Mouse (Mus musculus) kidney, postnatal 0 days (tissue): ENCODE measurements around the gene Fam122a. TPM values are rescaled to one million over a fixed set of nuclear protein-coding genes. Genes with fewer than 3 reads are reported as not detected.

Experiments used
- ATAC-seq: fragments of 200-750 bp; cut with Nextera tagmentation; replicated peaks from 2 replicates; pipeline ENCODE4 v1.8.0; 2017; ENCODE audit warnings: low read depth, moderate number of reproducible peaks, moderate TSS enrichment, moderate library complexity; ENCODE audit not compliant: low FRiP score
- DNase-seq: peaks from one replicate; pipeline ENCODE4 v3.0.0-alpha.2; 2016; ENCODE audit warnings: low spot score
- H3K27ac ChIP-seq: fragments of 300-500 bp; sonication (generic); 2 replicates; pipeline ENCODE4 v1.5.1; 2014; ENCODE audit warnings: mild to moderate bottlenecking
- H3K27me3 ChIP-seq: fragments of 300-500 bp; sonication (generic); 2 replicates; pipeline ENCODE4 v1.6.1; 2014; ENCODE audit warnings: low read length, mixed read lengths; ENCODE audit not compliant: insufficient read depth
- H3K36me3 ChIP-seq: fragments of 300-500 bp; sonication (generic); 2 replicates; pipeline ENCODE4 v1.6.1; 2014; ENCODE audit warnings: low read length, mixed read lengths; ENCODE audit not compliant: insufficient read depth
- H3K4me1 ChIP-seq: fragments of 300-500 bp; sonication (generic); replicated peaks from 2 replicates; pipeline ENCODE4 v1.6.1; 2014; ENCODE audit warnings: antibody characterized with exemption, low read length, mixed read lengths; ENCODE audit not compliant: insufficient read depth
- H3K4me2 ChIP-seq: fragments of 300-500 bp; sonication (generic); 2 replicates; pipeline ENCODE4 v1.6.1; 2014; ENCODE audit warnings: mild to moderate bottlenecking, low read length, moderate library complexity, mixed read lengths
- H3K4me3 ChIP-seq: fragments of 300-500 bp; sonication (generic); replicated peaks from 2 replicates; pipeline ENCODE4 v1.5.1; 2014; ENCODE audit warnings: low read depth, low read length
- H3K9ac ChIP-seq: fragments of 300-500 bp; sonication (generic); 2 replicates; pipeline ENCODE4 v1.6.1; 2014; ENCODE audit warnings: low read depth, low read length
- H3K9me3 ChIP-seq: fragments of 300-500 bp; sonication (generic); replicated peaks from 2 replicates; pipeline ENCODE4 v1.6.1; 2016; ENCODE audit warnings: low read length, inconsistent platforms, mixed read lengths
- CTCF ChIP-seq: IDR thresholded peaks from 2 replicates; pipeline ENCODE4 v1.5.1; 2016; ENCODE audit warnings: antibody characterized with exemption, low read depth, mild to moderate bottlenecking, moderate library complexity
- WGBS: fragments of 180-500 bp; shearing (Covaris S2); extraction: QIAGEN DNeasy Blood & Tissue Kit; methylation state at CpG from one replicate; pipeline ENCODE4 v1.1.7; 2014; 5-methylcytosine and 5-hydroxymethylcytosine counted together
- polyA plus RNA-seq: library from polyadenylated mRNA; unstranded; fragments of >200 nt; fragmentation: Nextera tagmentation; extraction: Ambion mirVana; gene quantifications from 2 replicates; pipeline ENCODE4 v1.2.1, GENCODE M21; 2015

The Fam122a gene
- polyA plus RNA-seq, 1 experiment from 2014 or later = 65.6 TPM

DNA sequence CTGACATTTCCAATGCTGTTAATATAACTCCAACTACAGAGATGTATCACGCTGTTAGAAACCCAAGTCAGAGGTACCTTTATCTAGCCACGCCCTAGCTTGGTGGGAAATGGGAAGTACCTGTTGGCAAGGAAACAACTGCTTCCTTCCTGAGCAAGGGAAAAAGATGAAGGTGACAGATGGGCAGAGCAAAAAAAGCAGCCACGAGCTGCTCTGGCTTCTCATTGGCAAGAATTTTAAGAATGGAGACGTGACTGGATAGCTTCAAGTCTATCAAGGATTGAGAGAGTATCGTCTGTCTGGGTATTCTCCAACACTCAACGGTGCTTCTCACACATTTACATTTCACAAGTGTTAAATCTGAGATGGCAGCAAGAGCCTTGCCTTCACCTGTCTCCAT, 1.9 kb downstream of the Fam122a start:
- Histone ChIP-seq H3K36me3 (no peaks in the 10 kb centered on the region), H3K27ac (no peak overlapping the region), H3K9me3 (no peaks in the 10 kb centered on the region), H3K27me3 (no peaks in the 10 kb centered on the region), H3K9ac (no peak overlapping the region), H3K4me1 (no peaks in the 10 kb centered on the region; the same call in 1 of the 2 replicates), H3K4me3 (no peak overlapping the region), H3K4me2 (no peak overlapping the region)
- no peak for DNase-seq
- no peak for ATAC-seq
- 85% methylated on average over 6 of the region's 6 CpGs for WGBS
- no peak for TF ChIP-seq CTCF

GRCm38 (mm10) chr19:24472512-24472911, 4.6 kb downstream of the Fam122a start:
- no peak for TF ChIP-seq CTCF
- DNase-seq (no peak), ATAC-seq (no peak)
- Histone ChIP-seq H3K27me3 (no peaks in the 10 kb centered on the region), H3K4me2 (no peak overlapping the region), H3K4me1 (peaks cover 7% of the 10 kb centered on the region), H3K9ac (no peak overlapping the region), H3K9me3 (no peaks in the 10 kb centered on the region), H3K27ac (no peak overlapping the region), H3K4me3 (no peak overlapping the region), H3K36me3 (no peaks in the 10 kb centered on the region)
- 92% methylated on average over 5 of the region's 5 CpGs for WGBS

DNA sequence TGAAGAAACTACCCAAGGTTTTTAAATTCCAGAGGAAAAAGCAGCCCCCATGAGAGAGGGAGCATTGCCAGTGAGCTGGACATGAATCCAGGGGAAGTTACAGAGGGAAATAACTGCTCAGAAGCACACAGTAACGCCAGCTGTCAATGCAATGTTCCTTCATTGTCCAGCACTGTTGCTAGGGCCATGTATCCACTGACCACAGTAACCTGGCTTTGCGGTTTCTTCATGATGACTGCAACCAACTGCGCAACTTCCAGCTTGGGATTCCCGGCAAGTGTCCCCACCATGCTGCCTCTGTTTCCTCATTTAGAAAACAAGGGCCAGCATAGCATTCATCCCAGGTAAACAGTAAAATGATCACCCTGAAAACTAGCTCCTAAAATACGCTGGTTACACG, 5.6 kb downstream of the Fam122a start:
- Histone ChIP-seq H3K4me1 (peaks cover 7% of the 10 kb centered on the region), H3K4me3 (no peak overlapping the region), H3K27me3 (no peaks in the 10 kb centered on the region), H3K9ac (no peak overlapping the region), H3K9me3 (no peaks in the 10 kb centered on the region), H3K27ac (no peak overlapping the region), H3K36me3 (no peaks in the 10 kb centered on the region), H3K4me2 (no peak overlapping the region)
- TF ChIP-seq CTCF = no peak
- WGBS = 84% methylated on average over 6 of the region's 6 CpGs
- DNase-seq = no peak
- ATAC-seq = no peak

DNA sequence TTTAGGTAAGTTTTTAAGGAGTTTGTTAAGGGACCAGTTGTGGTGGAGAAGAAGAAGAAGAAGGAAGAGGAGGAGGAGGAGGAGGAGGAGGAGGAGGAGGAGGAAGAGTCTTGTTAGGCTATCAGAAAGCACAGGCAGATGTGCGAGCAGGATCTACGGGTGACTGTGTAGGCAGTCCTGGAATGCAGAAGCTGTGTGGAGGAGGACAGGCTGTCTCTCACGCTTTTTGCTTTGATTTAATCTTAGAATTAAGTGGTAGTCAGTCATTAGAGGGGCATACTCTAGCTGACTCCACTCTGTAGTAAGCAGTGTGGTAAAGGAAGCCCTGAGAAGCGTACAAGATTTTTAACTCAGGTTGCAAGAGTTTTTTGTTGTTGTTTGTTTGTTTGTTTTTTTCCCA, 7.9 kb downstream of the Fam122a start:
- Histone ChIP-seq H3K4me2 (no peak overlapping the region), H3K36me3 (no peaks in the 10 kb centered on the region), H3K27me3 (no peaks in the 10 kb centered on the region), H3K4me1 (peaks cover 7% of the 10 kb centered on the region; the same call in 1 of the 2 replicates), H3K9me3 (no peaks in the 10 kb centered on the region), H3K27ac (peak overlapping the region; percentile 73), H3K9ac (no peak overlapping the region), H3K4me3 (no peak overlapping the region)
- TF ChIP-seq CTCF = no peak
- ATAC-seq (peak; percentile 61; the same call in 1 of the 2 replicates), DNase-seq (peak; percentile 45)
- 25% methylated on average over 4 of the region's 4 CpGs for WGBS

DNA sequence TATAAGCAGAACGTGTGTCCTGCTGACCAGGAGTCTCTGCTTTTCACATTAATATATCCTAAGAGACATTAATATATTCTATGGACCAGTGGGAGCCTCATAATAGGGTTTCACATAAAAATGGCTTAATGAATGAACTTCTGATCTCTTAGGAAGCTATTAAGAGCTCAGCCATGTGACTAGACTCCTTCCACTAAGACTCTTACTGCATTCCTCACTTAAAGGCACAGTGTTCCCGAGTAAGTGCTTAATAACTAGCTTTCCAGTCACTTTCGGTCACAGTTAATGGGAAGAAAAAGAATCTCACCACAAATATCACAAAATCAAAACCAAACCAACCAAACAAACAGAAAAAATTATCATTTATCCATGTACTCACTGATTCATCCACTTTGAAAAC, 8.5 kb downstream of the Fam122a start:
- Histone ChIP-seq H3K36me3 (no peaks in the 10 kb centered on the region), H3K4me2 (no peak overlapping the region), H3K27me3 (no peaks in the 10 kb centered on the region), H3K9ac (no peak overlapping the region), H3K4me3 (no peak overlapping the region), H3K4me1 (peaks cover 7% of the 10 kb centered on the region; the same call in 1 of the 2 replicates), H3K27ac (peak overlapping the region; percentile 73), H3K9me3 (no peaks in the 10 kb centered on the region)
- 54% methylated on average over 3 of the region's 3 CpGs for WGBS
- ATAC-seq (no peak), DNase-seq (peak; percentile 67)
- no peak for TF ChIP-seq CTCF

DNA sequence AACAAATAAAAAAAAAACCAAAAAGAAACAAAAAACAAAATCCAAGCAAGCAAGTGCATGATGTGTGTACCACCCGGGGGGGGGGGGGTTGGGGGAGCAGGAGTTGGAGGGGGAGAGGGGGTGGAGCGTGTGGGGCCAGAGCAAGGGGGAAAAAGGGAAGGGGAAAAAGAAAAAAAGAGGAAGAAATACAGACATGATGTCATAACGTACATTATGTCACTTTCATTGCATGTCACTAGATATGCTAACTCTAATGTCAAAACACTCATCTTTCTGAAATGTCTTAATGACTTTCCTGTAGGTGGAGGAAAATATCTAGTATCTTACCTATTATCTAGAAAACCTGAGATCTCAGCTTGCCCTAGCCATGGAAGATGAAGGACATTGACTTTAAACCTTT, 14.1 kb downstream of the Fam122a start:
- no peak overlapping the region for H3K4me3 ChIP-seq
- H3K9me3 ChIP-seq = no peaks in the 10 kb centered on the region
- no peak for ATAC-seq
- 0 out of 2 replicates have a peak, but pooled peaks cover 1% of the 10 kb centered on the region for H3K4me1 ChIP-seq
- WGBS = 92% methylated on average over 3 of the region's 3 CpGs
- H3K27ac ChIP-seq = no peak overlapping the region
- H3K9ac ChIP-seq = no peak overlapping the region
- TF ChIP-seq CTCF = no peak
- H3K4me2 ChIP-seq = no peak overlapping the region
- H3K27me3 ChIP-seq = no peaks in the 10 kb centered on the region
- no peaks in the 10 kb centered on the region for H3K36me3 ChIP-seq
- DNase-seq = no peak

DNA sequence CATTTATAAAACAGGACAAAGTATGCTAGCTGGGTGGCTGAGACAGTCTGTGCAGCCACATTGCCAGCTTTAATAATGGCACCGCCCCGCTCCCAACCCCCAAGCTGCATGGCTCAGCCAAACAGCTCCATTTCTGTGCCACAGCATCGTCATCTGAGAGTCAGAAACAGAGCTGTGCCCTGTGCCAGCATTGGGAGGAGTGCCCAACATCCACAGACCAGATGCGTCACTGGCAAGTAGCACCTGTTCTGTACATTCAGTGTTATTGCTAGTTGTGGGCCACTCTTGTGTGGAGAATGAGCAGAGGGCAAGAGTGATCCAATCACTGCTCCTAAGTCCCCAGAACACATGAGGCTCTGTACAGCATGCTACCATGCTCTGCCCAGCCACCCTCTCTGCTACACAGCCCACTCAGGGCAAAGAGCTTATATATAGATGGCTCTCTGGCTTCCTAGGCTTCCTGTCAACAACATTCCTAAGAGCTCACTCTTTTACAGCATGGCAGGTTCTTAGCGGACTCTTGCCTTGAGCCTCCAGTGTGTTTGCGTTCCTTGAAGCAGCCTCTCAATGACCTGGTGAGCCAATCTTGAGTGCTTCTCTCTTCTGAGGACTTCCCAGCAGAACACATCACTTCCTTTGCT, 20.4 kb downstream of the Fam122a start:
- ATAC-seq (no peak), DNase-seq (no peak)
- 93% methylated on average over 6 of the region's 6 CpGs for WGBS
- H3K27me3 ChIP-seq = no peaks in the 10 kb centered on the region
- H3K9me3 ChIP-seq = no peaks in the 10 kb centered on the region
- no peak overlapping the region for H3K9ac ChIP-seq
- no peak for TF ChIP-seq CTCF
- no peak overlapping the region for H3K27ac ChIP-seq
- H3K4me1 ChIP-seq = no peaks in the 10 kb centered on the region
- H3K4me2 ChIP-seq = no peak overlapping the region
- no peak overlapping the region for H3K4me3 ChIP-seq
- no peaks in the 10 kb centered on the region for H3K36me3 ChIP-seq
